In the genomic region with DNA sequence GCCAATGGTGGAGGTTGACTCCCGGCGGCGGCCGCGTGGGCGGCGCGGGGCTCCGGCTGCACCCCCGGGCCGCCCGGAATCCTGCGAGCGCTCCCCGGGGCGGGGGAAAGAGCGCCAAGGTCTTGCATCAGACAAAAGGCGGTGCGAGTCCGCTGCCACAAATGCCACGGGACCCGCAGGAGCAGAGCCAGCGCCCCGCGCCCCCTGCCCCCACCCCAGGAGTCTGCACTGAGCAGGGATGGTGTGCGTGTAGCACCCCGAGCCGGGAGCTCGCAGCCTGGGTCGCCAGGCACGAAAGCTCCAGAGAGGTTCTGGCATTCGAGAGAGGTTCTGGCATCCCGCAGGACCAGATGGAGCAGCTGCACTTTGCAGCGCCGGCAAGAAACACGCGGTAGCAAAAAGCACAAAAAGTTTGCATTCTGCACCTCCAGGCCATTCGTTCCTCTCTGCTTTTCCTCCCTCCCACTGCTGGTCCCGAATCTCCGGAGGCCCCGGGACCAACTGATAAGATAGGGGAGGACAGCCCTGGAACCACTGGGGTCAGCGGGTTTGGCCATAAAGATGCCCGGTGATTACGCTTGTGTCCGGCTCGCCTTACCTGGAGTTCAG, we compare ENCODE assay signal across 8 mouse cellular contexts. TPM values are rescaled to one million over a fixed set of nuclear protein-coding genes. Genes with fewer than 3 reads are reported as not detected.
A peak's percentile ranks its signal among the peaks of the same experiment; 100 is the strongest.
DNase-seq lines count a peak whose midpoint lies in the region; ATAC-seq lines count a peak whose summit lies in the region.

No protein-coding gene starts in this region.

- H3K9me3 ChIP-seq in limb, embryonic 11.5 days (ENCODE audit: control insufficient read depth, low read length) = no peaks in the 10 kb centered on the region
- H3K9me3 ChIP-seq in midbrain, embryonic 10.5 days (replicated peaks) = no peaks in the 10 kb centered on the region

- peaks cover 25% of the 10 kb centered on the region for H3K4me1 ChIP-seq in limb, embryonic 11.5 days (ENCODE audit: control insufficient read depth, insufficient read depth, low read length)
- H3K4me1 ChIP-seq in midbrain, embryonic 10.5 days = peaks cover 47% of the 10 kb centered on the region

- no peaks in the 10 kb centered on the region for H3K36me3 ChIP-seq in limb, embryonic 11.5 days (ENCODE audit: control insufficient read depth, insufficient read depth, low read length)
- peaks cover 13% of the 10 kb centered on the region for H3K36me3 ChIP-seq in midbrain, embryonic 10.5 days

- WGBS in limb, embryonic 11.5 days = under 1% methylated on average over 46 of the region's 46 CpGs
- WGBS in midbrain, embryonic 10.5 days = under 1% methylated on average over 46 of the region's 46 CpGs

- peak overlapping the region; percentile 83 for H3K4me2 ChIP-seq in limb, embryonic 11.5 days (ENCODE audit: low read depth, severe bottlenecking)

- peak; percentile 94 for DNase-seq in heart, adult 11 months
- DNase-seq in heart, adult 8-10 months (ENCODE audit: low spot score) = no peak
- DNase-seq in cerebellum, postnatal 10 days = peak; percentile 46 to 57
- DNase-seq in gastrocnemius, postnatal 10 days = peak; percentile 51
- peak; percentile 74 for DNase-seq in limb, embryonic 11.5 days (ENCODE audit: low spot score)
- peak; percentile 68 for DNase-seq in midbrain, embryonic 10.5 days (ENCODE audit: low spot score)
- peak; percentile 27 to 46 for DNase-seq in spleen, postnatal 10 days (ENCODE audit: low spot score in 2 of 2)

- H3K27me3 ChIP-seq in limb, embryonic 11.5 days (ENCODE audit: control insufficient read depth, insufficient read depth, low read length) = no peaks in the 10 kb centered on the region
- H3K27me3 ChIP-seq in midbrain, embryonic 10.5 days (ENCODE audit: low read depth, poor library complexity, severe bottlenecking) = no peaks in the 10 kb centered on the region

- ATAC-seq in inflammation-experienced regulatory T-cells, adult 6 months = peak; percentile 29
- peak; percentile 19; the same call in 1 of the 2 replicates for ATAC-seq in limb, embryonic 11.5 days (ENCODE audit: insufficient number of reproducible peaks, low FRiP score, low TSS enrichment, low read depth)

- peak overlapping the region; percentile 75 for H3K27ac ChIP-seq in limb, embryonic 11.5 days (replicated peaks; ENCODE audit: low read depth, low read length)
- peak overlapping the region; percentile 91 for H3K27ac ChIP-seq in midbrain, embryonic 10.5 days (replicated peaks)

- H3K4me3 ChIP-seq in limb, embryonic 11.5 days (ENCODE audit: low read depth, low read length) = peak overlapping the region; percentile 86
- peak overlapping the region; percentile 74 for H3K4me3 ChIP-seq in midbrain, embryonic 10.5 days

- H3K9ac ChIP-seq in limb, embryonic 11.5 days (ENCODE audit: low read length) = peak overlapping the region; percentile 90

RNA-seq across cellular contexts. Expression of a gene that starts 0.6 kb away (rescaled TPM):
- 1 to 10 TPM; 1.1 to 1.8 (median 1.5) TPM for total RNA-seq in heart, adult 8-10 months (2022)
- 10 to 100 TPM; 13.4 to 16.9 TPM for total RNA-seq in gastrocnemius, postnatal 10 days (2021)
- 100 to 1,000 TPM in 2 of 3 experiments, 10 to 100 TPM in 1; 88.7 to 105 (median 101) TPM for polyA plus RNA-seq in inflammation-experienced regulatory T-cells, adult 6 months (2017; shearing (Covaris generic))
- 318 and 329 TPM in 2 replicates for polyA plus RNA-seq in limb, embryonic 11.5 days (2014; fragmentation: Nextera tagmentation; extraction: Ambion mirVana)
- 386 and 388 TPM in 2 replicates for polyA plus RNA-seq in midbrain, embryonic 10.5 days (2016; fragmentation: Nextera tagmentation; extraction: Ambion mirVana)

RNA-seq across cellular contexts. Expression of a gene that starts 43.1 kb away (rescaled TPM):
- 1 to 10 TPM; 6.9 to 8.7 (median 7.4) TPM for total RNA-seq in heart, adult 8-10 months (2022)
- total RNA-seq in gastrocnemius, postnatal 10 days (2021) = 1 to 10 TPM; 1.8 to 2.7 TPM
- polyA plus RNA-seq in inflammation-experienced regulatory T-cells, adult 6 months (2017; shearing (Covaris generic)) = not detected
- polyA plus RNA-seq in limb, embryonic 11.5 days (2014; fragmentation: Nextera tagmentation; extraction: Ambion mirVana) = 10.4 and 11.0 TPM in 2 replicates
- 6.8 and 8.3 TPM in 2 replicates for polyA plus RNA-seq in midbrain, embryonic 10.5 days (2016; fragmentation: Nextera tagmentation; extraction: Ambion mirVana)

RNA-seq across cellular contexts. Expression of a gene that starts 59.0 kb away (rescaled TPM):
- 10 to 100 TPM in 1 of 4 experiments, 1 to 10 TPM in 3; 7.5 to 13.9 (median 9.0) TPM for total RNA-seq in heart, adult 8-10 months (2022)
- total RNA-seq in gastrocnemius, postnatal 10 days (2021) = 1 to 10 TPM; 2.1 to 2.6 TPM
- polyA plus RNA-seq in inflammation-experienced regulatory T-cells, adult 6 months (2017; shearing (Covaris generic)) = not detected
- 1.1 and 1.4 TPM in 2 replicates for polyA plus RNA-seq in limb, embryonic 11.5 days (2014; fragmentation: Nextera tagmentation; extraction: Ambion mirVana)
- 1.7 and 3.8 TPM in 2 replicates for polyA plus RNA-seq in midbrain, embryonic 10.5 days (2016; fragmentation: Nextera tagmentation; extraction: Ambion mirVana)
